Mouse (Mus musculus) ovary, adult 2 months (tissue): ENCODE measurements around the gene Olfr593. TPM values are rescaled to one million over a fixed set of nuclear protein-coding genes. Genes with fewer than 3 reads are reported as not detected.

Experiments used
- polyA plus RNA-seq: library from polyadenylated mRNA; depleted of rRNA; stranded (reverse); fragments of >200 nt; gene quantifications from 2 replicates; pipeline ENCODE4 v1.2.3, GENCODE M21; 2012; rRNA removed

The Olfr593 gene
- not detected in 2 replicates for polyA plus RNA-seq

DNA sequence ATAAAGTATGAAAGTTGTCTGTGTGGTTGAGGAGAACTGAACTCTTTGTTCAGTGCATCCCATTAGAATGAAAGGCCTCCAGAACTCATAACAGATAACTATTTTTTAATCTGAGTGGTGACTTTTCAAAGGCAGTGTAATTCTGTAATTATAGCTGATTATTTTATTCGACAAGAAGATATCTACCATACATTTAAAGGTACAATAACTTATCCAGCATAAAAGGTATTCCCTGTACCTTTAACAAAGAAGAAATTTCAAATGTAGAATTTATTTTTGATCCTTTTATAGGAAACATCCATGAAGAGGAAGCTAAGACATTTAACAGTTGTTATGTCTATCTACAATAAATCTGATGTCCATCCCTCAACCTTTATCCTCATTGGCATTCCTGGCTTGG lies at the start of gene Olfr593:
Gene Olfr593 (plus strand): TSS at position 301 of the 400 bp plus-strand sequence.

DNA sequence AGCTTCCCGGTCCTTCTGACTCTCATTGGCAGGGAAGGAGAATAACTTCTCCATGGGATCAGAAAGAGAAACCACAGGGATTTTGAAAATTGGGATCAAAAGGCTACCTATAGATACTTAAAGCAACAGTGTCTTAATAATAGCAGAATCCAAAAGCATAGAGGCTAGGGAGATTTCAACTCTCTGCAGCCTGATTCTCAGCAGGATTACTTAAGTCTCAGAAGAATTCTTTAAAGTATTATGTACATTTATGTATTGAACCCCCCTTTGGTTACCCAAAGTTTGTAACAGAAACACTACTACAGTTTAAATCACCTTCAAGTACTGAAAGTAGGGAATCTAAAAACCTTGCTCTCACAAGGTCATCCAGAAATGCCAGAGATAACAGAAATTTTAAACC lies 33.4 kb upstream of the Olfr593 start, which contains the start of gene Olfr591:
Gene Olfr591 (minus strand): TSS at position 101 of the 400 bp plus-strand sequence.

DNA sequence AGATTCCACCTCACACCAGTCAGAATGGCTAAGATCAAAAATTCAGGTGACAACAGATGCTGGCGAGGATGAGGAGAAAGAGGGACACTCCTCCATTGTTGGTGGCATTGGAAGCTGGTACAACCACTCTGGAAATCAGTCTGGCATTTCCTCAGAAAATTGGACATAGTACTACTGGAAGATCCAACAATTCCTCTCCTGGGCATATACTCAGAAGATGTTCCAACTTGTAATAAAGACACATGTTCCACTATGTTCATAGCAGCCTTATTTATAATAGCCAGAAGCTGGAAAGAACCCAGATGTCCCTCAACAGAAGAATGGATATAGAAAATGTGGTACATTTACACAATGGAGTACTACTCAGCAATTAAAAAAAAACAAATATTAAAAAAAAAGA lies 27.2 kb upstream of the Olfr593 start, which contains the start of gene Olfr592:
Gene Olfr592 (plus strand): TSS at position 301 of the 400 bp plus-strand sequence.

DNA sequence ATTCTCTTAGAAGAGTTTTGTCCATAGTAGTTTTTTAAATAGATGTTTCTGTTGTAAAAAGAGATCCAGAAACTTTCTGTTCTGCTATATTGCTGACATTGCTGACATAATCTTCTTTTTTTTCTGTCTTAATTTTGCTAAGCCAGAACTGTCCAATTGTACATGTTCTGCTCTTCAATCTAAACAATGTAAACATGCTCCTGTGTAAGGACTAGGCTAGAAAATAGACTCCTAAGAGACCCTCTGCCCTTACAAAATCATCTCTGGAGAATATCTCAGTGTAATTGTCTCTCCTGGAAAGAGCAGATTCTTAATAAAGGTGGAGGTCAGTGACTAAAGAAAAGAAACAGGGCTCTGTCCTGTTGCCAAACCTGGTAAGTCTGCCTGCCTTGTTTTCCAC lies 5.0 kb downstream of the Olfr593 start, which contains the start of gene Olfr594:
Gene Olfr594 (plus strand): TSS at position 301 of the 400 bp plus-strand sequence.

DNA sequence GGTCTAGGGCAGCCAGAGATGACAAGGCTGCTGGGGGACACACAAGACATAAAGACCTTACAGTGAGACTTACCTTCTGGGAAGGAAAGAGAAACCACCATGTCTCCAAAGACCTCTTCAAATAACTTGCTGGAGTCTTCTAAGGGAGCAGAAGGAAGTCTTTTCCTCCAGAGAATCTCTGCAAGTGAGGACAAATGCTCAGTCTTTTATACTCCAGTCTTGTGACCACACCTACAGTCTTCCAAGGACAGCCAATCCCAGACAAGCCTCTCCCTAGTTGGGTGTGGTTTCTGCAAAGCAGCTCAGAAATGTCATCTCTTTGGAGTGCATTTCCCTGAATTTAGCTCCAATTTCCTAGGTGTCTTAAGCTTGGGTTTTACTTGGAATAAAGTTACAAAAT lies 40.7 kb downstream of the Olfr593 start, which contains the start of gene Usp17ld:
Gene Usp17ld (minus strand): TSS at position 101 of the 400 bp plus-strand sequence.

Other genes starting within 250 kb of the Olfr593 start
- not detected in 2 replicates for gene Olfr576, start 249.2 kb upstream of the Olfr593 start, polyA plus RNA-seq
- not detected in 2 replicates for gene Olfr577, start 235.9 kb upstream of the Olfr593 start, polyA plus RNA-seq
- not detected in 2 replicates for gene Olfr578, start 222.5 kb upstream of the Olfr593 start, polyA plus RNA-seq
- gene Olfr582, start 173.8 kb upstream of the Olfr593 start, polyA plus RNA-seq = not detected in 2 replicates
- gene Olfr583, start 160.6 kb upstream of the Olfr593 start, polyA plus RNA-seq = not detected in 2 replicates
- gene Olfr584, start 130.0 kb upstream of the Olfr593 start, polyA plus RNA-seq = not detected in 2 replicates
- gene Olfr585, start 114.1 kb upstream of the Olfr593 start, polyA plus RNA-seq = not detected in 2 replicates
- gene Olfr586, start 86.2 kb upstream of the Olfr593 start, polyA plus RNA-seq = not detected in 2 replicates
- gene Olfr588-ps1, start 71.0 kb upstream of the Olfr593 start, polyA plus RNA-seq = not detected in 2 replicates
- gene Olfr589, start 55.5 kb upstream of the Olfr593 start, polyA plus RNA-seq = not detected in 2 replicates
- not detected in 2 replicates for gene Olfr591, start 33.5 kb upstream of the Olfr593 start, polyA plus RNA-seq
- gene Olfr592, start 27.1 kb upstream of the Olfr593 start, polyA plus RNA-seq = not detected in 2 replicates
- not detected in 2 replicates for gene Olfr594, start 5.1 kb downstream of the Olfr593 start, polyA plus RNA-seq
- gene Usp17ld, start 40.6 kb downstream of the Olfr593 start, polyA plus RNA-seq = not detected in 2 replicates
- gene Olfr596, start 93.8 kb downstream of the Olfr593 start, polyA plus RNA-seq = not detected in 2 replicates
- not detected in 2 replicates for gene Olfr597, start 104.5 kb downstream of the Olfr593 start, polyA plus RNA-seq
- not detected in 2 replicates for gene Olfr598, start 111.7 kb downstream of the Olfr593 start, polyA plus RNA-seq
- gene Olfr599, start 124.1 kb downstream of the Olfr593 start, polyA plus RNA-seq = not detected in 2 replicates
- gene Olfr600, start 137.8 kb downstream of the Olfr593 start, polyA plus RNA-seq = not detected in 2 replicates
- not detected in 2 replicates for gene Olfr601, start 150.8 kb downstream of the Olfr593 start, polyA plus RNA-seq
- not detected in 2 replicates for gene Olfr603, start 174.3 kb downstream of the Olfr593 start, polyA plus RNA-seq
- gene Usp17lc, start 203.2 kb downstream of the Olfr593 start, polyA plus RNA-seq = 0.07 TPM in 1 of 2 replicates, not detected in the other
- not detected in 2 replicates for gene Olfr605, start 233.6 kb downstream of the Olfr593 start, polyA plus RNA-seq
- gene Olfr606, start 237.2 kb downstream of the Olfr593 start, polyA plus RNA-seq = not detected in 2 replicates